Mouse (Mus musculus) heart, embryonic 14.5 days (tissue): Measurements from ENCODE around the gene Kalrn. TPM values are rescaled to one million over a fixed set of nuclear protein-coding genes. Genes with fewer than 3 reads are reported as not detected.

ENCODE experiments used
- ATAC-seq: fragments of 200-750 bp; cut with Nextera tagmentation; 2 replicates; pipeline ENCODE4 v1.8.0; 2017; ENCODE audit warnings: low read depth, moderate TSS enrichment; ENCODE audit not compliant: insufficient number of reproducible peaks, insufficient read depth, low FRiP score
- H3K27ac ChIP-seq, 2 experiments: fragments of 200-500 bp in 1 of 2; fragments of 300-500 bp in 1 of 2; sonication (generic) in 1 of 2; replicated peaks in 1 of 2; 2 replicates each; pipeline ENCODE4 v1.5.1; 2012 to 2014; ENCODE audit warnings: low read depth in 2 of 2, low read length in 2 of 2, control low read depth in 1 of 2, mild to moderate bottlenecking in 1 of 2, mixed read lengths in 1 of 2; ENCODE audit not compliant: control insufficient read depth in 1 of 2, insufficient read depth in 1 of 2
- H3K27me3 ChIP-seq: fragments of 300-500 bp; sonication (generic); 2 replicates; pipeline ENCODE4 v1.6.1; 2014; ENCODE audit warnings: mild to moderate bottlenecking, low read length, control low read depth; ENCODE audit not compliant: control insufficient read depth, insufficient read depth
- H3K36me3 ChIP-seq: fragments of 300-500 bp; sonication (generic); 2 replicates; pipeline ENCODE4 v1.6.1; 2014; ENCODE audit warnings: mild to moderate bottlenecking, control low read depth, low read length, mixed read lengths; ENCODE audit not compliant: control insufficient read depth, insufficient read depth
- H3K4me1 ChIP-seq, 2 experiments: fragments of 200-500 bp in 1 of 2; fragments of 300-500 bp in 1 of 2; sonication (generic) in 1 of 2; 2 replicates each; pipeline ENCODE4 v1.6.1; 2012 to 2014; ENCODE audit warnings: low read length in 2 of 2, control low read depth in 1 of 2, mixed read lengths in 1 of 2; ENCODE audit not compliant: control insufficient read depth in 2 of 2, insufficient read depth in 2 of 2
- H3K4me2 ChIP-seq: fragments of 300-500 bp; sonication (generic); 2 replicates; pipeline ENCODE4 v1.6.1; 2014; ENCODE audit warnings: mild to moderate bottlenecking, low read length
- H3K4me3 ChIP-seq, 2 experiments: fragments of 200-500 bp in 1 of 2; fragments of 300-500 bp in 1 of 2; sonication (generic) in 1 of 2; 2 replicates each; pipeline ENCODE4 v1.5.1; 2012 to 2014; ENCODE audit warnings: low read length in 2 of 2, mild to moderate bottlenecking in 2 of 2, control low read depth in 1 of 2, low read depth in 1 of 2, moderate library complexity in 1 of 2; ENCODE audit not compliant: control insufficient read depth in 1 of 2, insufficient read depth in 1 of 2
- H3K9ac ChIP-seq: fragments of 300-500 bp; sonication (generic); 2 replicates; pipeline ENCODE4 v1.6.1; 2014; ENCODE audit warnings: mild to moderate bottlenecking, low read length
- H3K9me3 ChIP-seq: fragments of 300-500 bp; sonication (generic); 2 replicates; pipeline ENCODE4 v1.6.1; 2016; ENCODE audit warnings: low read length, control low read depth; ENCODE audit not compliant: control insufficient read depth
- WGBS: fragments of 180-500 bp; shearing (Covaris S2); extraction: QIAGEN DNeasy Blood & Tissue Kit; methylation state at CpG from one replicate; pipeline ENCODE4 v1.1.7; 2014; 5-methylcytosine and 5-hydroxymethylcytosine counted together
- polyA plus RNA-seq: library from polyadenylated mRNA; unstranded; fragments of >200 nt; fragmentation: Nextera tagmentation; extraction: Ambion mirVana; gene quantifications from 2 replicates; pipeline ENCODE4 v1.2.1, GENCODE M21; 2014

The Kalrn gene
- polyA plus RNA-seq, 1 experiment from 2014 or later, result 33.4 TPM

DNA sequence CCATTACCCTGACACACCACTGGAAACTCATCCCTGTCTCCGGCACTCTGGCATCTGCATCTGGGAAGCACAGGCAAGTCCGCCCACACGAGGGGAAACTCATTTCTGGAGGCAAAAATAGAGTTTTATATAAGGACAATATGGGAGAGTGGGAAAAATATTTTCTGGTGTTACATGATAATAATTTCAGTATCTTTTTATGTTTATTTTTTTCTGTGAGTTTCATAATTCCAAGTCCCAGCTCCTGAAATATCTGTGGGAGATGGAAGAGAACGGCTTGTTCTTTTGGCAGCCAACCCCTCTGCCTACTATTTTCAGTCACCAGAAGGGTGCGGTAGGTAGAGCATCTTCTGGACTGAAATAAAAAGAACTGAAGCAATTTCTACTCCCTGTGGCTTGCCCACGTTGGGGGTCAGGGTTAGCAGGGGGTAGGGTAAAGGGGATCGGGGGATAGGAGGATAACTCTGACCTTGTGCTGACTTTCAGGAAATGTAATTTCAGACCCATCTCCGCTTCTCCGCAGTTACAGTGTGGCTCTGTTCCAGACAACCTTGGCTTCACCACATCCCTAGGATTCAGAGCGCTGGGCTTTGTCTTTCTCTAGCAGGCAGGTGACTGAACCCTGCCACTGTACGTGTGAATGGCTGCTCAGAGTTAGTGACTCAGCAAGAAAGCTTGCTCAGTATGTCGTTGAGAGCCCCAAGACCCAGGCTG, 336.3 kb downstream of the Kalrn start:
- Histone ChIP-seq H3K9ac (no peak overlapping the region), H3K4me3 (no peak overlapping the region), H3K27me3 (no peaks in the 10 kb centered on the region), H3K36me3 (peaks cover 85% of the 10 kb centered on the region), H3K27ac (peak overlapping the region; percentile 9 to 15; a peak in 2 of 4 replicates), H3K4me2 (no peak overlapping the region), H3K4me1 (peaks cover 9 to 19% of the 10 kb centered on the region in 2 experiments; a peak in 3 of 4 replicates), H3K9me3 (no peaks in the 10 kb centered on the region)
- ATAC-seq, result no peak
- WGBS, result 55% methylated on average over 12 of the region's 12 CpGs

DNA sequence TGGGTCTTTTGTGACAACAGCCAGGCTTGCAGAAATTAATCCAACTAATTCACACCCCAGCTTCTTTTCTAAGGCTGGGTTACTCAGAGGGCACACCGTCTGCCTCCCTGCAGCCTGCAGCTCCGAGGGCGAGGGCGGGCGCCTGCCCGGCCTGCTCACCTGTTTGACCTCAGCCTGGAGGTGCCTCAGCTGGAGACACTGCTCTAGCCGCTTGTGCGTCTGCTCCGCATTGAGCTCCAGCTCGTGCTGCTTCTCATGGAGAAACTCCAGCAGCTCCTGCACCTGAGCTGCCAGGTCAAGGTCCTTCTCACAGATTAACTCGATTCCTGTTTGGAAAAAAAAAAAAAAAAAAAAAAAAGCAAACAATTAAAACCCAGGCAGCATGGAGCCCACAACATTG, 338.2 kb downstream of the Kalrn start:
- no peak overlapping the region for H3K4me3 ChIP-seq
- ATAC-seq, result no peak
- H3K9me3 ChIP-seq, result no peaks in the 10 kb centered on the region
- no peaks in the 10 kb centered on the region for H3K27me3 ChIP-seq
- no peak overlapping the region for H3K4me2 ChIP-seq
- WGBS, result 77% methylated on average over 11 of the region's 11 CpGs
- H3K4me1 ChIP-seq, result peaks cover 12 to 31% of the 10 kb centered on the region in 2 experiments
- no peak overlapping the region for H3K9ac ChIP-seq
- peaks cover 74% of the 10 kb centered on the region for H3K36me3 ChIP-seq
- H3K27ac ChIP-seq, result no peak overlapping the region

DNA sequence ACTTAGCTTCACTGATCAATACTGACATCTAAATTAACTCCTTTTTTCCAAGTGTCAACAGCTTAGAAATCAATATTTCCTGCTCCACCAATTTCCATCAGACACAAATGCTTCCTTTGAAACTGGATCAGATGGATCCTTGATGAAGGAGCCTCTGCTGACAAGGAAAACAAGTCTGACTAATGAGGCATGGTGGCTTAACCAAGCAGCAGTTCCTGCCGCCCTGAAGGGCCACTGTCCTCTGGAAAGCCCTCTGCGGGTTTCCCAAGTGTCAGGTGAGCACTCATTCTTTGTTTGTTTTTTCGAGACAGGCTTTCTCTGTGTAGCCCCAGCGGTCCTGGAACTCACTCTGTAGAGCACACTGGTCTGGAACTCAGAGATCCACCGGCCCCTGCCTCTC, 341.4 kb downstream of the Kalrn start:
- no peaks in the 10 kb centered on the region for H3K9me3 ChIP-seq
- WGBS, result 58% methylated on average over 5 of the region's 5 CpGs
- no peak overlapping the region for H3K4me3 ChIP-seq
- peaks cover 51% of the 10 kb centered on the region for H3K36me3 ChIP-seq
- no peak overlapping the region for H3K9ac ChIP-seq
- H3K4me2 ChIP-seq, result no peak overlapping the region
- ATAC-seq, result no peak
- no peaks in the 10 kb centered on the region for H3K27me3 ChIP-seq
- no peak overlapping the region for H3K27ac ChIP-seq
- H3K4me1 ChIP-seq, result peaks cover 13 to 39% of the 10 kb centered on the region in 2 experiments

DNA sequence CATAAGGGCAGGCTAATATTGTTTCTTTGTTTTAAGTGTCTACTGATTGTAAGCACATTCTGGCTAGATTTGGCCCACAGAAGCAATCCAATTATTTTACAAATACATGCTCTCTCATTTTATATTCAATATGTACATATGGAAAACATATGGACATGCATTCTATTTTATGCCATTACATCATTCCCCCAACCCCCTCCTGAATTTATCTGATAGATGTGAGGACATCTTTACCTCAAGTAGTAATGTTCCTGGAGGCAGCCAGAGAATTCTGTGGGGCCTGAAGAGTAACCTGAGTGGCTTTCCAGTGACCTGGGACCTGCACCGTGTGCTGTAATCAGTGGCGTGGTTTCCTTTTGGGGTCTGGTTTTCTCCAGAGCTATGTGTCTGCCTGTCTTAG, 342.2 kb downstream of the Kalrn start:
- Histone ChIP-seq H3K9me3 (no peaks in the 10 kb centered on the region), H3K4me1 (peaks cover 11 to 31% of the 10 kb centered on the region in 2 experiments), H3K9ac (no peak overlapping the region), H3K36me3 (peaks cover 59% of the 10 kb centered on the region), H3K27me3 (no peaks in the 10 kb centered on the region), H3K4me2 (no peak overlapping the region), H3K4me3 (no peak overlapping the region), H3K27ac (no peak overlapping the region)
- WGBS, result 15% methylated on average over 2 of the region's 2 CpGs
- no peak for ATAC-seq

DNA sequence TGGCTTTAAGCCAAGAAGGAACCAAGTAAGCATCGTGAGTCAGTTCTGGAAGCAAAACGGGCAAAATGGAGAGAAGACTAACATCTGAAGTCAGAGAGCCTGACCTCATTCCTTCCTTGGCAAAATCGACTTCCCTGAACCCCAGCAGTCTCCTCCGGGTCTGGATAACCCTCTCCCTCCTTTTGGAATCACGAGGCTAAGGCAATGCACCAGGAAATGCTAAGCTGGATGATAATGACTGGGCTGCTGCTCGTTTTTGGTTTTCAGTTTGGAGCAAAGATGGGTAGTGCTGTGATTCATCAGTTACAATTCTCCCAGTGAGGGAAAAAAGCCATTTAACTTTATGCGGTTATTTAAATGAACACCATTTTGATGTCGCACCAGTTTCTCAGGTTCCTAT, 344.0 kb downstream of the Kalrn start:
- no peaks in the 10 kb centered on the region for H3K9me3 ChIP-seq
- ATAC-seq, result no peak
- peaks cover 8 to 28% of the 10 kb centered on the region in 2 experiments for H3K4me1 ChIP-seq
- peaks cover 61% of the 10 kb centered on the region for H3K36me3 ChIP-seq
- H3K9ac ChIP-seq, result peak overlapping the region; percentile 31
- H3K27ac ChIP-seq, result peak overlapping the region; percentile 92 to 93
- no peak overlapping the region for H3K4me3 ChIP-seq
- 50% methylated on average over 8 of the region's 8 CpGs for WGBS
- no peak overlapping the region for H3K4me2 ChIP-seq
- H3K27me3 ChIP-seq, result no peaks in the 10 kb centered on the region

DNA sequence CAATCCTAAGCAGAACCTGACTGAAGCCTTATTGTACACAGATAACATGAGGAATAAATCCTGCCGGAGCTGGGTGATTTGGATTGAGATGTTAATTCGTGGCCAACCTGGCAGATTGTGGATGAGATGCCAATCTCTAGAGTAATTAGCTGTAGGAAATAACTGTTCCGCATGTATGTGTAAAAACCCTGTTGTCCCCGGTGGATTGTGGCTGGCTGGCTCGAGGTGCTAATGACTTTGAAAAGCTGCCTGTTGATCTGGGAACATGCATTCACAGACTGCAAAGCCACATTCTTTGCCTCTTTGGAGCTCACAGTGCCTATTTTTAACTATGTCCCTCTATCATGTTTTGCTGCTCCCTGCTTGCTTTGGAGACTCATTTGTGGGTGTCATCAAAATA, 344.7 kb downstream of the Kalrn start:
- 0 out of 2 replicates have a peak overlapping the region, but pooled peaks have one; percentile 24 for H3K4me2 ChIP-seq
- 21% methylated on average over 5 of the region's 5 CpGs for WGBS
- H3K36me3 ChIP-seq, result peaks cover 61% of the 10 kb centered on the region
- H3K4me3 ChIP-seq, result no peak overlapping the region
- H3K4me1 ChIP-seq, result peaks cover 8 to 28% of the 10 kb centered on the region in 2 experiments
- peak overlapping the region; percentile 92 to 93 for H3K27ac ChIP-seq
- ATAC-seq, result no peak
- peak overlapping the region; percentile 54 for H3K9ac ChIP-seq
- H3K27me3 ChIP-seq, result no peaks in the 10 kb centered on the region
- H3K9me3 ChIP-seq, result no peaks in the 10 kb centered on the region

DNA sequence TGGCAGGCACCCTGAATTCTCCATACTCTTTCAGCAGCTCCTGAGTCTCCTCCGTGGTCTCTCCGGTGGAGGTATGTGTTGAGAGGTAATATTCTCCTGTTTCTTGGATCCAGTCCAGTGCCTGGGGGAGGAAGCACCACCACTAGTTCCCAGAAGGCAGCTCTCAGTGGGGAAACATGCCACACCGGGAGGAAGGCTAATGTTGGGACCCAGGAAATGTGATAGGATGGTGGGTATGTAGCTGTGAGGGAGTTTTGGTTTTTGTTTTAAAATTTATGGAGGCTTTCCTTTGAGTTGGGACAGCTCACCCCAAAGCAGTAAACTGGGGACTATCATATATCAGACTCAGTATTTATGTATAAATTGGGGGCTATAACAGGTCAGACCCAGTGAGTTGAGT, 361.2 kb downstream of the Kalrn start:
- Histone ChIP-seq H3K27ac (peak overlapping the region; percentile 14 to 64; a peak in 1 of 4 replicates), H3K9ac (no peak overlapping the region), H3K9me3 (no peaks in the 10 kb centered on the region), H3K36me3 (peaks cover 74% of the 10 kb centered on the region), H3K4me1 (peaks cover 24 to 41% of the 10 kb centered on the region in 2 experiments), H3K4me3 (no peak overlapping the region), H3K4me2 (no peak overlapping the region), H3K27me3 (no peaks in the 10 kb centered on the region)
- 18% methylated on average over 3 of the region's 3 CpGs for WGBS
- ATAC-seq, result no peak; the same call in 1 of the 2 replicates
